Mouse (Mus musculus): ENCODE results near the gene Elp4. TPM values are rescaled to one million over a fixed set of nuclear protein-coding genes. Genes with fewer than 3 reads are reported as not detected.

Gene Elp4
- total and polyA plus RNA-seq, 3 experiments = 5.4 to 32.7 (median 27.7) TPM

GRCm38 (mm10) chr2:105666763-105667625 is 237.4 kb downstream of the Elp4 start:
- ATAC-seq (ENCODE audit: extremely low read depth, insufficient number of reproducible peaks, low FRiP score, poor library complexity, severe bottlenecking) = no peak
- Histone ChIP-seq H3K4me1 (ENCODE audit: insufficient read depth, low read depth, low read length) (peaks cover 25% of the 10 kb centered on the region), H3K36me3 (replicated peaks) (no peaks in the 10 kb centered on the region), H3K27me3 (ENCODE audit: insufficient read depth, low read length) (peaks cover 78% of the 10 kb centered on the region), H3K4me3 (ENCODE audit: low read depth, low read length) (no peak overlapping the region), H3K9me3 (replicated peaks) (no peaks in the 10 kb centered on the region)
- TF ChIP-seq CTCF (IDR thresholded peaks at IDR 0.05; ENCODE audit: low read depth, low read length) (no peak), TAL1 (conservative IDR thresholded peaks at IDR 0.05; ENCODE audit: low read depth, low read length) (no peak), GATA1 (IDR thresholded peaks at IDR 0.05; ENCODE audit: borderline replicate concordance, low read length) (no peak), GATA2 (IDR thresholded peaks at IDR 0.05; ENCODE audit: borderline replicate concordance, low read depth, low read length) (no peak), POLR2AphosphoS5 (IDR thresholded peaks at IDR 0.05; ENCODE audit: insufficient replicate concordance, low read depth, low read length) (no peak)
- DNase-seq (ENCODE audit: low spot score) = no peak

- H3K9me3 ChIP-seq (replicated peaks) = no peaks in the 10 kb centered on the region
- no peaks in the 10 kb centered on the region for H3K36me3 ChIP-seq (replicated peaks)
- TF ChIP-seq CTCF (IDR thresholded peaks at IDR 0.05; ENCODE audit: low read depth, low read length) (no peak), POLR2AphosphoS5 (IDR thresholded peaks at IDR 0.05; ENCODE audit: insufficient replicate concordance, low read depth, low read length) (no peak), GATA2 (IDR thresholded peaks at IDR 0.05; ENCODE audit: borderline replicate concordance, low read depth, low read length) (no peak), TAL1 (conservative IDR thresholded peaks at IDR 0.05; ENCODE audit: low read depth, low read length) (no peak), GATA1 (IDR thresholded peaks at IDR 0.05; ENCODE audit: borderline replicate concordance, low read length) (no peak)
- DNase-seq (ENCODE audit: low spot score) (no peak), ATAC-seq (ENCODE audit: extremely low read depth, insufficient number of reproducible peaks, low FRiP score, poor library complexity, severe bottlenecking) (no peak)
- H3K27me3 ChIP-seq (ENCODE audit: insufficient read depth, low read length) = peaks cover 77% of the 10 kb centered on the region
- peaks cover 25% of the 10 kb centered on the region for H3K4me1 ChIP-seq (ENCODE audit: insufficient read depth, low read depth, low read length)
- H3K4me3 ChIP-seq (ENCODE audit: low read depth, low read length) = no peak overlapping the region
These were observed 238.0 kb downstream of the Elp4 start for GRCm38 (mm10) chr2:105666331-105666730.

GRCm38 (mm10) chr2:105665491-105666250 is 238.7 kb downstream of the Elp4 start:
- DNase-seq (ENCODE audit: low spot score) (no peak), ATAC-seq (ENCODE audit: extremely low read depth, insufficient number of reproducible peaks, low FRiP score, poor library complexity, severe bottlenecking) (no peak)
- no peak overlapping the region for H3K4me3 ChIP-seq (ENCODE audit: low read depth, low read length)
- TF ChIP-seq GATA2 (IDR thresholded peaks at IDR 0.05; ENCODE audit: borderline replicate concordance, low read depth, low read length) (no peak), TAL1 (conservative IDR thresholded peaks at IDR 0.05; ENCODE audit: low read depth, low read length) (no peak), CTCF (IDR thresholded peaks at IDR 0.05; ENCODE audit: low read depth, low read length) (no peak), GATA1 (IDR thresholded peaks at IDR 0.05; ENCODE audit: borderline replicate concordance, low read length) (no peak), POLR2AphosphoS5 (IDR thresholded peaks at IDR 0.05; ENCODE audit: insufficient replicate concordance, low read depth, low read length) (no peak)
- H3K4me1 ChIP-seq (ENCODE audit: insufficient read depth, low read depth, low read length) = peaks cover 25% of the 10 kb centered on the region
- peaks cover 77% of the 10 kb centered on the region for H3K27me3 ChIP-seq (ENCODE audit: insufficient read depth, low read length)
- no peaks in the 10 kb centered on the region for H3K9me3 ChIP-seq (replicated peaks)
- H3K36me3 ChIP-seq (replicated peaks) = no peaks in the 10 kb centered on the region

GRCm38 (mm10) chr2:105664996-105665395 is 239.4 kb downstream of the Elp4 start:
- peaks cover 25% of the 10 kb centered on the region for H3K4me1 ChIP-seq (ENCODE audit: insufficient read depth, low read depth, low read length)
- no peaks in the 10 kb centered on the region for H3K36me3 ChIP-seq (replicated peaks)
- H3K9me3 ChIP-seq (replicated peaks) = no peaks in the 10 kb centered on the region
- no peak for TF ChIP-seq CTCF (IDR thresholded peaks at IDR 0.05; ENCODE audit: low read depth, low read length)
- TF ChIP-seq TAL1 (conservative IDR thresholded peaks at IDR 0.05; ENCODE audit: low read depth, low read length) = no peak
- TF ChIP-seq GATA2 (IDR thresholded peaks at IDR 0.05; ENCODE audit: borderline replicate concordance, low read depth, low read length) = no peak
- TF ChIP-seq POLR2AphosphoS5 (IDR thresholded peaks at IDR 0.05; ENCODE audit: insufficient replicate concordance, low read depth, low read length) = no peak
- TF ChIP-seq GATA1 (IDR thresholded peaks at IDR 0.05; ENCODE audit: borderline replicate concordance, low read length) = no peak
- ATAC-seq (ENCODE audit: extremely low read depth, insufficient number of reproducible peaks, low FRiP score, poor library complexity, severe bottlenecking) = no peak
- no peak for DNase-seq (ENCODE audit: low spot score)
- peaks cover 75% of the 10 kb centered on the region for H3K27me3 ChIP-seq (ENCODE audit: insufficient read depth, low read length)
- H3K4me3 ChIP-seq (ENCODE audit: low read depth, low read length) = no peak overlapping the region

GRCm38 (mm10) chr2:105663101-105663511 is 241.3 kb downstream of the Elp4 start:
- ATAC-seq (ENCODE audit: extremely low read depth, insufficient number of reproducible peaks, low FRiP score, poor library complexity, severe bottlenecking) = no peak
- TF ChIP-seq GATA2 (IDR thresholded peaks at IDR 0.05; ENCODE audit: borderline replicate concordance, low read depth, low read length) (no peak), POLR2AphosphoS5 (IDR thresholded peaks at IDR 0.05; ENCODE audit: insufficient replicate concordance, low read depth, low read length) (no peak), GATA1 (IDR thresholded peaks at IDR 0.05; ENCODE audit: borderline replicate concordance, low read length) (no peak), TAL1 (conservative IDR thresholded peaks at IDR 0.05; ENCODE audit: low read depth, low read length) (no peak), CTCF (IDR thresholded peaks at IDR 0.05; ENCODE audit: low read depth, low read length) (no peak)

GRCm38 (mm10) chr2:105662606-105663005 is 241.8 kb downstream of the Elp4 start:
- Histone ChIP-seq H3K9me3 (replicated peaks) (no peaks in the 10 kb centered on the region), H3K36me3 (replicated peaks) (no peaks in the 10 kb centered on the region), H3K4me3 (ENCODE audit: low read depth, low read length) (no peak overlapping the region), H3K4me1 (ENCODE audit: insufficient read depth, low read depth, low read length) (peaks cover 2% of the 10 kb centered on the region; the same call in 1 of the 2 replicates), H3K27me3 (ENCODE audit: insufficient read depth, low read length) (peaks cover 63% of the 10 kb centered on the region)
- TF ChIP-seq TAL1 (conservative IDR thresholded peaks at IDR 0.05; ENCODE audit: low read depth, low read length) (no peak), POLR2AphosphoS5 (IDR thresholded peaks at IDR 0.05; ENCODE audit: insufficient replicate concordance, low read depth, low read length) (no peak), GATA1 (IDR thresholded peaks at IDR 0.05; ENCODE audit: borderline replicate concordance, low read length) (no peak), CTCF (IDR thresholded peaks at IDR 0.05; ENCODE audit: low read depth, low read length) (no peak), GATA2 (IDR thresholded peaks at IDR 0.05; ENCODE audit: borderline replicate concordance, low read depth, low read length) (no peak)
- ATAC-seq (ENCODE audit: extremely low read depth, insufficient number of reproducible peaks, low FRiP score, poor library complexity, severe bottlenecking) = no peak
- no peak for DNase-seq (ENCODE audit: low spot score)

More at GRCm38 (mm10) chr2:105663101-105663511, 241.3 kb downstream of the Elp4 start:
- peaks cover 68% of the 10 kb centered on the region for H3K27me3 ChIP-seq (ENCODE audit: insufficient read depth, low read length)
- H3K4me3 ChIP-seq (ENCODE audit: low read depth, low read length) = no peak overlapping the region
- peaks cover 7% of the 10 kb centered on the region for H3K4me1 ChIP-seq (ENCODE audit: insufficient read depth, low read depth, low read length)
- DNase-seq (ENCODE audit: low spot score) = no peak
- H3K9me3 ChIP-seq (replicated peaks) = no peaks in the 10 kb centered on the region
- H3K36me3 ChIP-seq (replicated peaks) = no peaks in the 10 kb centered on the region
